Mouse (Mus musculus) cerebellum, adult 2 months (tissue): ENCODE measurements around the gene Prrc2b.

Experiments
- CTCF ChIP-seq: fragments of 200-500 bp; IDR thresholded peaks from 2 replicates; pipeline ENCODE4 v1.5.1; 2011; ENCODE audit warnings: low read depth, mild to moderate bottlenecking, control low read depth, low read length, moderate library complexity, borderline replicate concordance; ENCODE audit not compliant: insufficient read depth
- POLR2A ChIP-seq: fragments of 200-500 bp; IDR thresholded peaks from 2 replicates; pipeline ENCODE4 v1.6.1; 2011; ENCODE audit warnings: low read length, control low read depth, borderline replicate concordance; ENCODE audit not compliant: insufficient read depth

DNA sequence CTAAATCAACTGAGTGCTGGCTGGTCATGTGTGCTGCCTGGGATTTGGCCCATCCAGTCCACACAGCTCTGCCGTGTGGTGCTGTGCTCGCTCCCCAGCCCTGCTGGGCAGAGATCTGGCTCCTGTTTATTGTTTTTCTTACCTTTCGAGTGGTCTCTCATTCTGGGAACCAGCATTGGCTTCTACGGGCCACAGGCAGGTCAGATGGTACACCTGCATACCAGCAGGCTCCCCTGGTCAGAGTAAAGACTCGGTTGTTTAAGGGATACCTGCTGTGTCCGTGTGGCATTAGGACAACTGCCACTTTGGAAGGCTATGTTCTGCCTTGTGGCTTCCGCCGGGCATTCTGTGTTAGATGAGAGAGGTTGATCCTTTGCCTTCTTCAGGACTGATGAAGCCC is 60.8 kb downstream of the Prrc2b start:
- TF ChIP-seq CTCF, result no peak
- no peak for TF ChIP-seq POLR2A
